Mouse (Mus musculus): ENCODE measurements around the gene Zfp91.
"Not testable (repeated sequence)": the region's sequence is repeated elsewhere in the genome, so short reads cannot be mapped to it uniquely, and the experiment has no call there.

Gene Zfp91

GRCm38 (mm10) chr19:12794056-12795044 is 1.6 kb downstream of the Zfp91 start:
- peak; percentile 97 for DNase-seq (ENCODE audit: low spot score)

- DNase-seq (ENCODE audit: low spot score), result no peak
These were observed 3.6 kb downstream of the Zfp91 start for GRCm38 (mm10) chr19:12792374-12792773.

- DNase-seq (ENCODE audit: low spot score), result no peak
These were observed 8.2 kb downstream of the Zfp91 start for GRCm38 (mm10) chr19:12787721-12788120.

- no peak for DNase-seq (ENCODE audit: low spot score)
These were observed 9.0 kb downstream of the Zfp91 start for GRCm38 (mm10) chr19:12786803-12787395.

GRCm38 (mm10) chr19:12780437-12780836 is 15.5 kb downstream of the Zfp91 start:
- no peak for DNase-seq (ENCODE audit: low spot score)

GRCm38 (mm10) chr19:12770888-12771287 is 25.0 kb downstream of the Zfp91 start:
- no peak for DNase-seq (ENCODE audit: low spot score)

- DNase-seq (ENCODE audit: low spot score), result no peak
These were observed 30.6 kb downstream of the Zfp91 start, which contains the start of gene Cntf for GRCm38 (mm10) chr19:12765308-12765707. Cntf (minus strand) TSS chr19:12765632.

- DNase-seq (ENCODE audit: low spot score), result no peak
These were observed 33.5 kb downstream of the Zfp91 start for GRCm38 (mm10) chr19:12762212-12763130.

GRCm38 (mm10) chr19:12759656-12760055 is 36.3 kb downstream of the Zfp91 start:
- no peak for DNase-seq (ENCODE audit: low spot score)

- DNase-seq (ENCODE audit: low spot score), result no peak
These were observed 36.9 kb downstream of the Zfp91 start for GRCm38 (mm10) chr19:12758936-12759478.

- no peak for DNase-seq (ENCODE audit: low spot score)
These were observed 39.6 kb downstream of the Zfp91 start for GRCm38 (mm10) chr19:12756286-12756685.

GRCm38 (mm10) chr19:12731950-12732349 is 64.0 kb downstream of the Zfp91 start:
- no peak for DNase-seq (ENCODE audit: low spot score)

- no peak for DNase-seq (ENCODE audit: low spot score)
These were observed 64.9 kb downstream of the Zfp91 start for GRCm38 (mm10) chr19:12731036-12731435.

- DNase-seq (ENCODE audit: low spot score), result no peak
These were observed 70.1 kb downstream of the Zfp91 start for GRCm38 (mm10) chr19:12725851-12726250.

GRCm38 (mm10) chr19:12722308-12722707 is 73.6 kb downstream of the Zfp91 start:
- peak; percentile 69 for DNase-seq (ENCODE audit: low spot score)

- DNase-seq (ENCODE audit: low spot score), result not testable (repeated sequence)
These were observed 74.3 kb downstream of the Zfp91 start for GRCm38 (mm10) chr19:12721596-12721995.

- DNase-seq (ENCODE audit: low spot score), result not testable (repeated sequence)
These were observed 75.0 kb downstream of the Zfp91 start for GRCm38 (mm10) chr19:12720919-12721318.

GRCm38 (mm10) chr19:12720463-12720862 is 75.5 kb downstream of the Zfp91 start:
- DNase-seq (ENCODE audit: low spot score), result no peak

GRCm38 (mm10) chr19:12719189-12719588 is 76.7 kb downstream of the Zfp91 start:
- no peak for DNase-seq (ENCODE audit: low spot score)

All from testis, postnatal 10 days (tissue).